Mouse (Mus musculus) midbrain, postnatal 0 days (tissue): Measurements from ENCODE around the gene Irf2bp2. TPM values are rescaled to one million over a fixed set of nuclear protein-coding genes. Genes with fewer than 3 reads are reported as not detected.
"Not testable (repeated sequence)": the region's sequence is repeated elsewhere in the genome, so short reads cannot be mapped to it uniquely, and the experiment has no call there.

Experiments
- ATAC-seq: fragments of 200-750 bp; cut with Nextera tagmentation; 2 replicates; pipeline ENCODE4 v1.8.0; 2017; ENCODE audit warnings: moderate number of reproducible peaks, mild to moderate bottlenecking, moderate TSS enrichment, moderate library complexity; ENCODE audit not compliant: low FRiP score
- DNase-seq: peaks from one replicate; pipeline ENCODE4 v3.0.0-alpha.2; 2015; ENCODE audit warnings: low spot score
- H3K27ac ChIP-seq: fragments of 300-500 bp; sonication (generic); 2 replicates; pipeline ENCODE4 v1.5.1; 2014; ENCODE audit warnings: low read depth, mild to moderate bottlenecking, low read length, mixed read lengths
- H3K27me3 ChIP-seq: fragments of 300-500 bp; sonication (generic); 2 replicates; pipeline ENCODE4 v1.6.1; 2014; ENCODE audit warnings: low read length, control low read depth, mixed read lengths; ENCODE audit not compliant: insufficient read depth
- H3K36me3 ChIP-seq: fragments of 300-500 bp; sonication (generic); 2 replicates; pipeline ENCODE4 v1.6.1; 2014; ENCODE audit warnings: low read length, control low read depth, mixed read lengths; ENCODE audit not compliant: insufficient read depth
- H3K4me1 ChIP-seq: fragments of 300-500 bp; sonication (generic); 2 replicates; pipeline ENCODE4 v1.6.1; 2014; ENCODE audit warnings: mild to moderate bottlenecking, control low read depth, antibody characterized with exemption, low read length, mixed read lengths; ENCODE audit not compliant: insufficient read depth
- H3K4me2 ChIP-seq: fragments of 300-500 bp; sonication (generic); 2 replicates; pipeline ENCODE4 v1.6.1; 2014; ENCODE audit warnings: low read depth, mild to moderate bottlenecking, low read length, mixed read lengths; ENCODE audit not compliant: poor library complexity, severe bottlenecking
- H3K4me3 ChIP-seq: fragments of 300-500 bp; sonication (generic); 2 replicates; pipeline ENCODE4 v1.5.1; 2014; ENCODE audit warnings: low read depth, mild to moderate bottlenecking, low read length, moderate library complexity
- H3K9ac ChIP-seq: fragments of 300-500 bp; sonication (generic); replicated peaks from 2 replicates; pipeline ENCODE4 v1.6.1; 2014; ENCODE audit warnings: mild to moderate bottlenecking, low read length, moderate library complexity, mixed read lengths; ENCODE audit not compliant: poor library complexity, severe bottlenecking
- H3K9me3 ChIP-seq: fragments of 300-500 bp; sonication (generic); 2 replicates; pipeline ENCODE4 v1.6.1; 2016; ENCODE audit warnings: low read length, control low read depth
- CTCF ChIP-seq: IDR thresholded peaks from 2 replicates; pipeline ENCODE4 v1.5.1; 2016; ENCODE audit warnings: antibody characterized with exemption, mild to moderate bottlenecking
- WGBS: fragments of 180-500 bp; shearing (Covaris S2); extraction: QIAGEN DNeasy Blood & Tissue Kit; methylation state at CpG from one replicate; pipeline ENCODE4 v1.1.7; 2014; 5-methylcytosine and 5-hydroxymethylcytosine counted together
- polyA plus RNA-seq: library from polyadenylated mRNA; unstranded; fragments of >200 nt; fragmentation: Nextera tagmentation; extraction: Ambion mirVana; gene quantifications from 2 replicates; pipeline ENCODE4 v1.2.1, GENCODE M21; 2015
- total RNA-seq: library from RNA; depleted of rRNA; stranded (reverse); fragments of >200 nt; gene quantifications from 2 replicates; pipeline ENCODE4 v1.2.3, GENCODE M21; 2014

Gene Irf2bp2
- total and polyA plus RNA-seq, 2 experiments from 2014 or later: 9.2 to 88.2 TPM

- Histone ChIP-seq H3K9ac (no peak overlapping the region), H3K27ac (no peak overlapping the region), H3K36me3 (no peaks in the 10 kb centered on the region), H3K4me1 (peaks cover 7% of the 10 kb centered on the region; the same call in 1 of the 2 replicates), H3K27me3 (no peaks in the 10 kb centered on the region), H3K4me3 (no peak overlapping the region), H3K9me3 (no peaks in the 10 kb centered on the region), H3K4me2 (no peak overlapping the region)
- ATAC-seq (no peak), DNase-seq (no peak)
- WGBS: 17% methylated on average over 3 of the region's 3 CpGs
- TF ChIP-seq CTCF: no peak
These were observed 16.9 kb upstream of the Irf2bp2 start for GRCm38 (mm10) chr8:126610713-126611112.

GRCm38 (mm10) chr8:126609556-126610263 lies 15.9 kb upstream of the Irf2bp2 start:
- Histone ChIP-seq H3K4me2 (no peak overlapping the region), H3K27me3 (no peaks in the 10 kb centered on the region), H3K36me3 (no peaks in the 10 kb centered on the region), H3K4me1 (peaks cover 7% of the 10 kb centered on the region; the same call in 1 of the 2 replicates), H3K27ac (no peak overlapping the region), H3K9me3 (no peaks in the 10 kb centered on the region), H3K9ac (no peak overlapping the region), H3K4me3 (no peak overlapping the region)
- no peak for ATAC-seq
- DNase-seq: no peak
- TF ChIP-seq CTCF: no peak
- 90% methylated on average over 11 of the region's 11 CpGs for WGBS

DNA sequence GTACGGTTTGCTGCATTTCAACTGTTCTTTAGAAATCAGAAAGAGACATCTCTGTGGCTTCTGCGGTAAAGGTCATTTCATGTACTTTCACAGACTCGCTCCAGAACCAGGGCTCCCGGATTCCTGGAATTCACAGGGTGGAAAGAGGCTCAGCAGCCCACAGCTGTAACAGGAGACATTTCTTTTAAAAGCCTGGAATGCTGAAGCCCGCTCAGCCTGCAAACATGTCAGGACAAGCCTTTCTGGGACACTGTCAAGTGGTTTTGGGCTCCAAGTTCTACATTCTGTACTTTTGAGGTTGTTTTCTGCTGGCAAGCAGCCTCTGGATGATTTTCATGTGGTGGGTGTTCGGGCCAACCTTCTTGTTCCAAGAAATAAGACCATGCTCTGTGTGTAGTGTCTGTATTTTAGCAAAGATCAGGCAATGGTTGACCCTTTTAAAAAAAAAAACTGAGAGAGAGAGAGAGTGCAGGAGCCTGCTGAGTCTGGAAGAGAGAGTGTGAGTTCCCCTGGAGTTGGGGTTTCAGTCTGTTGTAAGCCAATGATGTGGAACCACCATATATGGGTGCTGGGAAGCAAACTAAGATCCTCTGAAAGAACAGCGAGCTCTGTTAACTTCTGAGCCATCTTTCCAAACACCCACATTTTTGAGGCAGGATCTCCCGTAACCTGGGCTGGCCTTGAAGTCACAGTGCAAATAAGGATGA lies 9.6 kb upstream of the Irf2bp2 start:
- H3K4me1 ChIP-seq: peaks cover 4% of the 10 kb centered on the region; the same call in 1 of the 2 replicates
- H3K27me3 ChIP-seq: no peaks in the 10 kb centered on the region; the same call in 1 of the 2 replicates
- DNase-seq: no peak
- H3K36me3 ChIP-seq: no peaks in the 10 kb centered on the region
- H3K27ac ChIP-seq: 0 out of 2 replicates have a peak overlapping the region, but pooled peaks have one; percentile 26
- H3K4me3 ChIP-seq: no peak overlapping the region
- no peak overlapping the region for H3K4me2 ChIP-seq
- H3K9me3 ChIP-seq: no peaks in the 10 kb centered on the region
- ATAC-seq: no peak
- no peak for TF ChIP-seq CTCF
- WGBS: 49% methylated on average over 8 of the region's 8 CpGs
- no peak overlapping the region for H3K9ac ChIP-seq

GRCm38 (mm10) chr8:126602641-126603040 lies 8.9 kb upstream of the Irf2bp2 start:
- H3K36me3 ChIP-seq: no peaks in the 10 kb centered on the region
- 50% methylated on average over 8 of the region's 8 CpGs for WGBS
- H3K27ac ChIP-seq: no peak overlapping the region
- H3K4me3 ChIP-seq: no peak overlapping the region
- H3K4me2 ChIP-seq: no peak overlapping the region
- TF ChIP-seq CTCF: no peak
- H3K27me3 ChIP-seq: no peaks in the 10 kb centered on the region; the same call in 1 of the 2 replicates
- no peak for DNase-seq
- peaks cover 4% of the 10 kb centered on the region; the same call in 1 of the 2 replicates for H3K4me1 ChIP-seq
- H3K9me3 ChIP-seq: no peaks in the 10 kb centered on the region
- no peak overlapping the region for H3K9ac ChIP-seq
- ATAC-seq: no peak

DNA sequence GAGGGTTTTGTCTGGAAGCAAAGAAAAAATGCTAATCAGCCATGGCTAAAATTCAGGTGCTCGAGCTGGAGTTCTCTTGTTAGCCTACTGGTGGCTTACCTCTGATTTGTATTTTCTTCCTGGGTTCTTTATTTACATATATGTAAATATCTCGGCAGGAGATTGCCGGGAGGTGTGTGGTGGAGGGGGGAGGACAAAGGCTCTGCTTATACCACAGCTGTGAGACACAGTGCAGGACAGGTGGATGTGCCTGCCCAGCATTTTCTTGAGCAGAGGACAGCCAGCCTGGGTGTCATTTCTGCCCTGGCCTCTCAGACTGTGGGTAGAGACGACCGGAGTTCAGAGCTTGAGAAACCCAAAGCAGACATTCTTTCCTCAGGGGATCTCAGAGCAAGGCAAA lies 7.5 kb upstream of the Irf2bp2 start:
- Histone ChIP-seq H3K4me3 (no peak overlapping the region), H3K4me1 (0 out of 2 replicates have a peak, but pooled peaks cover 3% of the 10 kb centered on the region), H3K27me3 (no peaks in the 10 kb centered on the region; the same call in 1 of the 2 replicates), H3K9ac (no peak overlapping the region), H3K9me3 (no peaks in the 10 kb centered on the region), H3K4me2 (no peak overlapping the region), H3K36me3 (no peaks in the 10 kb centered on the region), H3K27ac (no peak overlapping the region)
- TF ChIP-seq CTCF: no peak
- 24% methylated on average over 5 of the region's 5 CpGs for WGBS
- ATAC-seq (no peak), DNase-seq (no peak)

GRCm38 (mm10) chr8:126600816-126601243 lies 7.0 kb upstream of the Irf2bp2 start:
- Histone ChIP-seq H3K36me3 (no peaks in the 10 kb centered on the region), H3K4me3 (no peak overlapping the region), H3K27me3 (no peaks in the 10 kb centered on the region; the same call in 1 of the 2 replicates), H3K4me1 (peaks cover 4% of the 10 kb centered on the region; the same call in 1 of the 2 replicates), H3K27ac (no peak overlapping the region), H3K4me2 (no peak overlapping the region), H3K9me3 (no peaks in the 10 kb centered on the region), H3K9ac (no peak overlapping the region)
- no peak for ATAC-seq
- 4% methylated on average over 7 of the region's 7 CpGs for WGBS
- DNase-seq: peak; percentile 60
- no peak for TF ChIP-seq CTCF

- WGBS: 93% methylated on average over 5 of the region's 6 CpGs
- not testable (repeated sequence) for H3K27ac ChIP-seq, H3K9me3 ChIP-seq, H3K4me2 ChIP-seq, H3K4me3 ChIP-seq, DNase-seq, ATAC-seq, H3K4me1 ChIP-seq, H3K9ac ChIP-seq, H3K27me3 ChIP-seq, H3K36me3 ChIP-seq
These were observed 6.6 kb upstream of the Irf2bp2 start for GRCm38 (mm10) chr8:126600388-126600787.
